Mouse (Mus musculus) B cell, adult 67 days (primary cell): ENCODE measurements around the gene Khnyn. TPM values are rescaled to one million over a fixed set of nuclear protein-coding genes. Genes with fewer than 3 reads are reported as not detected.

Source experiments
- total RNA-seq, 2 experiments: library from RNA; stranded (reverse); gene quantifications; 4 replicates each; pipeline ENCODE4 v1.2.4; 2023

Gene Khnyn
- 100 to 1,000 TPM; 111 to 115 TPM for total RNA-seq

GRCm38 (mm10) chr14:55884713-55885113, at the start of gene Khnyn:
Gene Khnyn, plus strand, starts transcription at chr14:55884947.

GRCm38 (mm10) chr14:55853621-55854285, 31.0 kb upstream of the Khnyn start, which contains the start of gene Nynrin:
Gene Nynrin, plus strand, starts transcription at chr14:55854010.

DNA sequence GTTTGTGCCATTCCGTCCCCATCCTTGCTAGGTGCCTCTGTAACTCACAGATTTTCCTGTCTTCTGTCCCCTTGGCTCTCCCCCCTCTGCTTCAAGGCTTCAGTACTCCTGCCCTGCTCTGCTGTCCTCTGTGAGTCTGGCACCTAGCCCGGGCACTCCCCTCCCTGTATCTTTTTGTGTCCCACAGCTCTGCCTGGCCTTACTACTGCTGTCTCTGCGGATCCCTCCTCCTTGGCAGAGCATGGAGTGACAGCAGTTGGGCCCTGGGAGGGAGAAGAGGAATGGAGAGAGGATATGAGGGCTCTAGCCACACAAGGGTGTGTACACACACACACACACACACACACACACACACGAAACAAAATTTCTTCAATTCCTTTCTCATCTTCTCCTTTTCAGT, 581 bp upstream of the Khnyn start, which contains the start of gene Cbln3:
Cbln3 (minus strand) TSS at position 227 of the 400 bp plus-strand sequence.

DNA sequence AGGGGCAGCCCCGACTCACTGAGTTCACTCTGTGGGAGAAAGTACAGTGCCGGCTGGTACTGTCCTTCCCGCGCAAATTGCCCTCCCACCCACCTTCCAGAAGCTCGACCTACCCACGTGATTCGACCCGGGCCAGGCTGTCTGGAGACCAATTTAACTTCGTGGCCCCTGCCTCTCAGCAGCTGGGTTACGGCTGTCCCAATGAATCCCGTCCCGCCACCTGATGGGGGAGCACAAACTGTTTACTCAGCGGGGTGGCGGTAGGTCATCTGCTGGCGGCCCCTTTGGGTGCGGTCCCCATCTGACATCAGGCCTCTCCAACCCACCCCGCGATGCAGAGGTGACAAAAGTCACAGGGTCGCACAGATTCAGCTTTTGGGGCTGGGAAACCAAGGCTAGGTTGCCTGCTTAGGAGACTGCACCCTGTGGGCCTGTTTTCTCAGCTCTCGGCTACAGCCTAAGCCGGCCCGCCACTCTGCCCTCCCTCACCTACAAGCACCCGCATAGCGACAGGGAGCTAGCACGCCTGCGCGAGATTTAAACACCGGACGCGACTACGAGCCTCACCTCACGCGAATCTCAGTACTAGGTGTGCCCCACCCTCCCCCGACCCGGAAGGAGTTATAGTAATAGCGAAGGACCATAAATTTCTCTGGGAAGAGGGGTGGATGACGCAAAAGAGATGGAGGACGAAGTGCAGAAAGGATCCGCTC, 15.1 kb downstream of the Khnyn start, which contains the start of gene Sdr39u1:
Sdr39u1 (minus strand) TSS at position 593 of the 713 bp plus-strand sequence.

GRCm38 (mm10) chr14:55944575-55944974, 59.8 kb downstream of the Khnyn start, which contains the start of gene Cma1:
Gene Cma1, minus strand, starts transcription at chr14:55944675.

Other genes starting within 250 kb of the Khnyn start
- gene Ipo4, start 249.0 kb upstream of the Khnyn start, total RNA-seq = 10 to 100 TPM; 60.2 to 61.5 TPM
- gene Gm49378, start 247.1 kb upstream of the Khnyn start, total RNA-seq = 1 to 10 TPM; 1.7 to 3.5 TPM
- gene Tm9sf1, start 241.1 kb upstream of the Khnyn start, total RNA-seq = 10 to 100 TPM; 46.3 to 48.5 TPM
- 1 to 10 TPM; 2.9 to 4.8 TPM for gene Tssk4, start 234.8 kb upstream of the Khnyn start, total RNA-seq
- gene Mdp1, start 224.4 kb upstream of the Khnyn start, total RNA-seq = 10 to 100 TPM; 47.2 to 57.2 TPM
- 10 to 100 TPM; 28.5 to 30.2 TPM for gene Gmpr2, start 213.0 kb upstream of the Khnyn start, total RNA-seq
- gene Nedd8, start 212.8 kb upstream of the Khnyn start, total RNA-seq = 100 to 1,000 TPM; 171 to 189 TPM
- gene Tinf2, start 203.1 kb upstream of the Khnyn start, total RNA-seq = 100 to 1,000 TPM; 130 to 157 TPM
- gene Tgm1, start 171.0 kb upstream of the Khnyn start, total RNA-seq = 1 to 10 TPM; 1.8 to 2.0 TPM
- gene Rabggta, start 162.7 kb upstream of the Khnyn start, total RNA-seq = 10 to 100 TPM; 81.0 to 97.5 TPM
- gene Dhrs1, start 139.3 kb upstream of the Khnyn start, total RNA-seq = 10 to 100 TPM; 25.6 to 29.9 TPM
- 10 to 100 TPM; 32.3 to 39.4 TPM for gene Nop9, start 139.3 kb upstream of the Khnyn start, total RNA-seq
- not detected for gene Cideb, start 126.5 kb upstream of the Khnyn start, total RNA-seq
- under 1 TPM; 0.52 to 0.53 TPM for gene Ltb4r2, start 123.5 kb upstream of the Khnyn start, total RNA-seq
- not detected for gene Ltb4r1, start 119.0 kb upstream of the Khnyn start, total RNA-seq
- gene Adcy4, start 100.9 kb upstream of the Khnyn start, total RNA-seq = under 1 TPM in 1 of 2 experiments, not detected in 1; 0.44 TPM
- 10 to 100 TPM; 57.2 to 75.3 TPM for gene Ripk3, start 96.1 kb upstream of the Khnyn start, total RNA-seq
- gene Nfatc4, start 61.8 kb upstream of the Khnyn start, total RNA-seq = not detected
- gene Nynrin, start 30.9 kb upstream of the Khnyn start, total RNA-seq = not detected
- gene Cbln3, start 555 bp upstream of the Khnyn start, total RNA-seq = under 1 TPM in 1 of 2 experiments, not detected in 1; 0.32 TPM
- gene Sdr39u1, start 15.3 kb downstream of the Khnyn start, total RNA-seq = 10 to 100 TPM; 24.9 to 30.8 TPM
- gene Cma1, start 59.7 kb downstream of the Khnyn start, total RNA-seq = not detected
- gene Cma2, start 66.0 kb downstream of the Khnyn start, total RNA-seq = not detected
- not detected for gene Mcpt1, start 133.0 kb downstream of the Khnyn start, total RNA-seq
- gene Mcpt9, start 145.5 kb downstream of the Khnyn start, total RNA-seq = not detected
- gene Mcpt2, start 157.1 kb downstream of the Khnyn start, total RNA-seq = not detected
- not detected for gene Mcpt4, start 177.4 kb downstream of the Khnyn start, total RNA-seq
- not detected for gene Mcpt8, start 200.3 kb downstream of the Khnyn start, total RNA-seq
- not detected for gene Ctsg, start 217.6 kb downstream of the Khnyn start, total RNA-seq
- gene Gzme, start 235.7 kb downstream of the Khnyn start, total RNA-seq = not detected
- not detected for gene Gzmd, start 247.7 kb downstream of the Khnyn start, total RNA-seq